Mouse (Mus musculus): Measurements from ENCODE around the gene Nr2e3.
"Not testable (repeated sequence)": the region's sequence is repeated elsewhere in the genome, so short reads cannot be mapped to it uniquely, and the experiment has no call there.

The Nr2e3 gene

GRCm38 (mm10) chr9:59949511-59949910, 10.9 kb downstream of the Nr2e3 start:
- DNase-seq = no peak

- no peak for DNase-seq
Observed at GRCm38 (mm10) chr9:59948691-59949250, 11.7 kb downstream of the Nr2e3 start.

GRCm38 (mm10) chr9:59948226-59948625, 12.2 kb downstream of the Nr2e3 start:
- no peak for DNase-seq

- DNase-seq = no peak
Observed at GRCm38 (mm10) chr9:59947271-59947670, 13.2 kb downstream of the Nr2e3 start.

- DNase-seq = no peak
Observed at GRCm38 (mm10) chr9:59945241-59945640, 15.2 kb downstream of the Nr2e3 start.

GRCm38 (mm10) chr9:59943826-59944225, 16.6 kb downstream of the Nr2e3 start:
- no peak for DNase-seq

- peak; percentile 30 for DNase-seq
Observed at GRCm38 (mm10) chr9:59942501-59943085, 17.9 kb downstream of the Nr2e3 start.

GRCm38 (mm10) chr9:59941885-59942350, 18.5 kb downstream of the Nr2e3 start:
- no peak for DNase-seq

- DNase-seq = no peak
Observed at GRCm38 (mm10) chr9:59940913-59941884, 19.3 kb downstream of the Nr2e3 start.

- DNase-seq = no peak
Observed at GRCm38 (mm10) chr9:59939691-59940090, 20.8 kb downstream of the Nr2e3 start.

GRCm38 (mm10) chr9:59938529-59938928, 21.9 kb downstream of the Nr2e3 start:
- no peak for DNase-seq

GRCm38 (mm10) chr9:59935866-59936265, 24.6 kb downstream of the Nr2e3 start:
- DNase-seq = not testable (repeated sequence)

- no peak for DNase-seq
Observed at GRCm38 (mm10) chr9:59930248-59930647, 30.2 kb downstream of the Nr2e3 start.

- no peak for DNase-seq
Observed at GRCm38 (mm10) chr9:59914761-59915160, 45.7 kb downstream of the Nr2e3 start.

- no peak for DNase-seq
Observed at GRCm38 (mm10) chr9:59903382-59903781, 57.1 kb downstream of the Nr2e3 start.

Data from kidney, postnatal 14 days (tissue).